Mouse (Mus musculus) CH12.LX (cell line): ENCODE measurements around the gene Gm815. TPM values are rescaled to one million over a fixed set of nuclear protein-coding genes. Genes with fewer than 3 reads are reported as not detected.

ENCODE experiments used
- DNase-seq: peaks from one replicate; pipeline ENCODE4 v3.0.0-alpha.2; 2013; ENCODE audit errors: extremely low read depth
- H3K27ac ChIP-seq: 2 replicates; pipeline ENCODE4 v1.5.1; 2012; ENCODE audit warnings: low read depth, mild to moderate bottlenecking, control low read depth, moderate library complexity; ENCODE audit not compliant: insufficient read depth
- H3K27me3 ChIP-seq: replicated peaks from 2 replicates; pipeline ENCODE3; 2012; ENCODE audit warnings: inconsistent platforms
- H3K36me3 ChIP-seq, 2 experiments: replicated peaks in 1 of 2; 2 replicates each; pipeline versions ENCODE3 to v1.6.1; 2012; ENCODE audit warnings: inconsistent platforms in 1 of 2, low read length in 1 of 2, mild to moderate bottlenecking in 1 of 2, mixed read lengths in 1 of 2, moderate library complexity in 1 of 2; ENCODE audit not compliant: control insufficient read depth in 1 of 2, insufficient read depth in 1 of 2
- H3K4me1 ChIP-seq, 2 experiments: 2 replicates each; pipeline ENCODE4 v1.6.1; 2012; ENCODE audit warnings: inconsistent platforms in 1 of 2, moderate library complexity in 1 of 2; ENCODE audit not compliant: insufficient read depth in 2 of 2, control insufficient read depth in 1 of 2
- H3K4me2 ChIP-seq: 2 replicates; pipeline ENCODE4 v1.6.1; 2012; ENCODE audit warnings: low read depth, mild to moderate bottlenecking, control low read depth; ENCODE audit not compliant: poor library complexity, insufficient read depth, severe bottlenecking
- H3K4me3 ChIP-seq, 3 experiments: fragments of 150-350 bp in 1 of 3; sonication (generic) in 1 of 3; replicated peaks in 1 of 3; 2 replicates each; pipeline versions ENCODE3 to v1.5.1; 2011 to 2012; ENCODE audit warnings: low read depth in 2 of 3, low read length in 2 of 3, mild to moderate bottlenecking in 2 of 3, moderate library complexity in 2 of 3, control low read depth in 1 of 3, improper control_type of control experiment in 1 of 3, inconsistent platforms in 1 of 3, mixed read lengths in 1 of 3; ENCODE audit not compliant: poor library complexity in 1 of 3
- H3K79me2 ChIP-seq: replicated peaks from 2 replicates; pipeline ENCODE4 v1.6.1; 2012; ENCODE audit warnings: mild to moderate bottlenecking, moderate library complexity; ENCODE audit not compliant: control insufficient read depth, poor library complexity, insufficient read depth, severe bottlenecking; ENCODE audit errors: extremely low read depth
- H3K9ac ChIP-seq: 2 replicates; pipeline ENCODE4 v1.6.1; 2012; ENCODE audit warnings: low read depth, mild to moderate bottlenecking, control low read depth, moderate library complexity; ENCODE audit not compliant: insufficient read depth
- H3K9me3 ChIP-seq: replicated peaks from 2 replicates; pipeline ENCODE3; 2012; ENCODE audit warnings: low read length, inconsistent platforms, mixed read lengths
- BHLHE40 ChIP-seq: IDR thresholded peaks from 2 replicates; pipeline ENCODE4 v1.6.1; 2011; ENCODE audit warnings: mild to moderate bottlenecking, low read depth, low read length, improper control_type of control experiment
- CHD1 ChIP-seq: IDR thresholded peaks from 2 replicates; pipeline ENCODE4 v1.6.1; 2012; ENCODE audit warnings: low read depth, low read length, improper control_type of control experiment, inconsistent platforms
- CHD2 ChIP-seq: IDR thresholded peaks from 2 replicates; pipeline ENCODE4 v1.6.1; 2011; ENCODE audit warnings: low read length, improper control_type of control experiment
- ELF1 ChIP-seq: IDR thresholded peaks from 2 replicates; pipeline ENCODE4 v1.6.1; 2014; ENCODE audit warnings: low read depth, mild to moderate bottlenecking, inconsistent platforms, low read length, improper control_type of control experiment
- EP300 ChIP-seq: IDR thresholded peaks from 2 replicates; pipeline ENCODE4 v1.6.1; 2011; ENCODE audit warnings: low read length, improper control_type of control experiment
- GABPA ChIP-seq: IDR thresholded peaks from 2 replicates; pipeline ENCODE4 v1.6.1; 2012; ENCODE audit warnings: low read depth, low read length, improper control_type of control experiment, inconsistent platforms; ENCODE audit not compliant: insufficient replicate concordance
- JUN ChIP-seq: IDR thresholded peaks from 2 replicates; pipeline ENCODE4 v1.6.1; 2011; ENCODE audit warnings: low read depth, mild to moderate bottlenecking, low read length, improper control_type of control experiment, moderate library complexity; ENCODE audit not compliant: insufficient read depth
- KAT2A ChIP-seq: IDR thresholded peaks from 2 replicates; pipeline ENCODE4 v1.6.1; 2012; ENCODE audit warnings: low read length, improper control_type of control experiment, inconsistent platforms; ENCODE audit not compliant: insufficient replicate concordance
- MAZ ChIP-seq: IDR thresholded peaks from 2 replicates; pipeline ENCODE4 v1.6.1; 2012; ENCODE audit warnings: low read depth, mild to moderate bottlenecking, inconsistent platforms, low read length, improper control_type of control experiment, moderate library complexity
- MXI1 ChIP-seq: IDR thresholded peaks from 2 replicates; pipeline ENCODE4 v1.6.1; 2011; ENCODE audit warnings: mild to moderate bottlenecking, low read depth, low read length, improper control_type of control experiment
- NELFE ChIP-seq: IDR thresholded peaks from 2 replicates; pipeline ENCODE4 v1.6.1; 2011; ENCODE audit warnings: low read depth, low read length, improper control_type of control experiment
- NRF1 ChIP-seq: IDR thresholded peaks from 2 replicates; pipeline ENCODE4 v1.6.1; 2014; ENCODE audit warnings: low read depth, mild to moderate bottlenecking, inconsistent platforms, low read length, improper control_type of control experiment, moderate library complexity
- PAX5 ChIP-seq: IDR thresholded peaks from 2 replicates; pipeline ENCODE4 v1.6.1; 2012; ENCODE audit warnings: low read length, inconsistent platforms, mixed read lengths
- RAD21 ChIP-seq: IDR thresholded peaks from 2 replicates; pipeline ENCODE4 v1.6.1; 2011; ENCODE audit warnings: low read depth, mild to moderate bottlenecking, low read length, improper control_type of control experiment, moderate library complexity
- TCF12 ChIP-seq: IDR thresholded peaks from 2 replicates; pipeline ENCODE4 v1.6.1; 2014; ENCODE audit warnings: low read depth, mild to moderate bottlenecking, inconsistent platforms, low read length, improper control_type of control experiment
- ZC3H11A ChIP-seq: IDR thresholded peaks from 2 replicates; pipeline ENCODE4 v1.6.1; 2012; ENCODE audit warnings: low read depth, mild to moderate bottlenecking, inconsistent platforms, low read length, improper control_type of control experiment
- ZNF384 ChIP-seq: IDR thresholded peaks from 2 replicates; pipeline ENCODE4 v1.6.1; 2012; ENCODE audit warnings: low read depth, low read length, improper control_type of control experiment, inconsistent platforms
- dilution Hi-C: fragments of 300-500 bp; cut with MboI; formaldehyde crosslinking; loops from 2 replicates; pipeline ENCODE4 v1.14.3; 2020; ENCODE audit warnings: low sequenced_read_pairs; ENCODE audit not compliant: extremely low pct_unique_long_range_greater_than_20kb, extremely low pct_ligation_motif_present
- in situ Hi-C: fragments of 300-500 bp; cut with MboI; formaldehyde crosslinking; loops from 3 replicates; pipeline ENCODE4 v1.14.3; 2019; ENCODE audit warnings: low sequenced_read_pairs, low pct_ligation_motif_present, low pct_unique_long_range_greater_than_20kb, mixed read lengths
- polyA plus RNA-seq: library from polyadenylated mRNA; unstranded; fragments of >175 nt; gene quantifications from 2 replicates; pipeline ENCODE4 v1.2.1, GENCODE M21; 2012; ENCODE audit warnings: low read depth; ENCODE audit not compliant: insufficient read length
- total RNA-seq, 2 experiments: library from RNA; depleted of rRNA; stranded (reverse); fragments of 300-350 nt in 1 of 2; fragments of >200 nt in 1 of 2; gene quantifications; 2 replicates each; pipeline ENCODE4 v1.2.3; 2012 to 2014

The Gm815 gene
- total and polyA plus RNA-seq, 3 experiments: not detected

DNA sequence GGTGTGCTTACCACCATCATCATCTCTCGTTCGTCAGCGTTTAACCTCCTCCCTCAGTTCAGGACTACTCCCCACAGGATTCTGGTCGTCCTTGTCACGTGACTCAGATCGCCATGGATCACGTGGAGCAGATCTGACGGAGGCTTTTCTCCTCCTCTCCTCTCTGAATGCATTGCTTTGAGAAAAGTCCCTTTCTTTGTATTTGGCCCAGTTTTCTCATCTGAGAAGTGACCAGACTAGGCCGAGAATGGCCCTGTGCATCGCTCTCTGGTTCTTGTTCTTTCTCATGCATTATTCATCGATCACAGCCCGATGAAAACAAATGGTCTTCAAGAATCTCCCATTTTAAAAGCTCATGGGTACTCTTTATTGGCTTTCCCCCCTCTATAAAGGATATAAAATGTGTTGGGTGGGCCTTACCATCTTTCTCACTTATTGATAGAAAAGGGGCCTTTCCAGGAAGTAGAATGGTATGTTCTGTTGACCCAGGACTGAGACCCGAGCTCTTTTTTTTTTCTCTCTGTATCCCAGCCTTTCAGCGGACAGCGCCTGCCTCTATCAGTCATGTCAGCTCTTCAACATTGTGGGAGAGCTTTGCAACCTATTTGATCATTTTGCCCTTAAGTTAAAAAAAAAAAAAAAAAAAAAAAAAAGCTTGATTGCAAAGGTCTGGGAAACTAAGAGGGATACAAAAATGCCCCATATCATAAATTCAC lies 20.5 kb upstream of the Gm815 start:
- H3K4me1 ChIP-seq: peaks cover 0 to 8% of the 10 kb centered on the region in 2 experiments; a peak in 2 of 4 replicates
- dilution Hi-C loops: no loop called here
- no peak overlapping the region for H3K4me2 ChIP-seq
- no peaks in the 10 kb centered on the region for H3K36me3 ChIP-seq
- H3K79me2 ChIP-seq: no peaks in the 10 kb centered on the region
- no peaks in the 10 kb centered on the region for H3K27me3 ChIP-seq
- DNase-seq: no peak
- H3K27ac ChIP-seq: no peak overlapping the region
- H3K9me3 ChIP-seq: no peaks in the 10 kb centered on the region
- H3K9ac ChIP-seq: no peak overlapping the region
- TF ChIP-seq CHD2 (no peak), ELF1 (no peak), BHLHE40 (no peak), KAT2A (no peak), RAD21 (no peak), ZNF384 (no peak), NRF1 (no peak), EP300 (no peak), TCF12 (no peak)
- no peak overlapping the region for H3K4me3 ChIP-seq
- in situ Hi-C loops: no loop called here

DNA sequence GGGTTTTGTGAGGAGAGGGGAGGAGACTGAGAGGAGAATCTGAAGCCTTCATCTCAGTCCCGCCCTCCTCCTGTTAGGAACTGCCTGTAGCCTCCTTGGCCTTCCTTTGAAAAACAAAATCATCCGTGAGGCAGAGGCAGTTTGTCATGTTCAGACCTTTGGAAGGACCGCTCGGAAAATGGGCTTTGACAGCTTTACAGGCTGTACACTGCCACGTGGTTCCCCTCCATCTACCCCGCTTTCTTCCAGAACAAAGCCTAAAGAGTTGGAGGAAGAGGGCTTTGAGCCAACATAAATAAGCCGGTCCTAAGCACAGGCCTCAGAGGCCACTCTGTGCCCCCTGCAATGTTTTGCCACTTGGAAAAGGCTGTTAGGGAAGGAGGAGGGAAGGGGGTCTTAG lies 19.9 kb upstream of the Gm815 start:
- H3K4me2 ChIP-seq: no peak overlapping the region
- DNase-seq: no peak
- H3K9me3 ChIP-seq: no peaks in the 10 kb centered on the region
- no peak overlapping the region for H3K9ac ChIP-seq
- peaks cover 0 to 8% of the 10 kb centered on the region in 2 experiments; a peak in 2 of 4 replicates for H3K4me1 ChIP-seq
- dilution Hi-C loops: no loop called here
- no peak overlapping the region for H3K4me3 ChIP-seq
- no peaks in the 10 kb centered on the region for H3K36me3 ChIP-seq
- in situ Hi-C loops: no loop called here
- H3K27ac ChIP-seq: no peak overlapping the region
- no peaks in the 10 kb centered on the region for H3K79me2 ChIP-seq
- no peaks in the 10 kb centered on the region for H3K27me3 ChIP-seq
- no peak for TF ChIP-seq NELFE
- TF ChIP-seq KAT2A: no peak
- no peak for TF ChIP-seq EP300
- no peak for TF ChIP-seq GABPA
- no peak for TF ChIP-seq MAZ
- no peak for TF ChIP-seq ZC3H11A
- TF ChIP-seq CHD1: no peak
- TF ChIP-seq JUN: no peak
- TF ChIP-seq PAX5: no peak
- TF ChIP-seq MXI1: no peak
- TF ChIP-seq, all 38 proteins: peak for 0
